Mouse (Mus musculus): ENCODE measurements around the gene Rell1.

DNA sequence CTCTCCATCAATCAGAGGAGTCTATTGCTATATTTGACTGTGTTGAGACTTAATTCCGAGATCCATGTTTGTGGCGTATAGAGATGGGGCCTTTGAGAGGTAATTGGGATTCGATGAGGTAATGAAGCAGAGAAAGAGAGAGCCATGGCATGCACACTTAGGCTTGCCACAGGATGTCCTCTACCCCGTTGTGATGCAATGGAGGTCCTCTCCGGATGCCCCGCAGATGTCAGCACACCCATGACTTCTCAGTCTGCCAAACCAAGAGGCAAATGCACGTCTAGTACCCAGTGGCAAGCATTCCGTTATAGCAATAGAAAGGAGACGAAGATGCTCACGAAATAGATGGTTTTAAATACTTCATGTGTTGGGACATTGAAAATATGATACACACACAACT is 8.1 kb downstream of the Rell1 start:
- no peak for TF ChIP-seq POLR2A (IDR thresholded peaks at IDR 0.05; ENCODE audit: extremely low read depth, insufficient read depth, low read length)
- TF ChIP-seq CTCF (IDR thresholded peaks at IDR 0.05; ENCODE audit: low read depth, low read length), result no peak
